Mouse (Mus musculus): Measurements from ENCODE around the gene Ifnk.
A peak's percentile ranks its signal among the peaks of the same experiment; 100 is the strongest.

GRCm38 (mm10) chr4:35117144-35117543, 34.7 kb upstream of the Ifnk start:
- no peak for TF ChIP-seq POLR2AphosphoS2 (IDR thresholded peaks at IDR 0.05; ENCODE audit: low read depth, low read length)
- no peak for TF ChIP-seq CTCF (conservative IDR thresholded peaks at IDR 0.05 in 1 of 2, IDR thresholded peaks at IDR 0.05 in 1 of 2; ENCODE audit: low read depth in 2 of 2, low read length in 2 of 2)
- no peak for TF ChIP-seq MAFK (IDR thresholded peaks at IDR 0.05; ENCODE audit: insufficient replicate concordance, low read length)
- no peak for TF ChIP-seq IRF4 (IDR thresholded peaks at IDR 0.05; ENCODE audit: low read depth, low read length)
- no peak for TF ChIP-seq E2F4 (IDR thresholded peaks at IDR 0.05; ENCODE audit: insufficient replicate concordance, low read depth, low read length)
- peak; percentile 46 for TF ChIP-seq EP300 (IDR thresholded peaks at IDR 0.05; ENCODE audit: low read length)

Data from CH12.LX (cell line).